Mouse (Mus musculus) right cerebral cortex, adult 18-20 months (tissue): ENCODE data around the gene Smarcc1.

Source experiments
- DNase-seq: peaks from one replicate; pipeline ENCODE4 v3.0.0; 2022; ENCODE audit warnings: mixed read lengths

Smarcc1 gene

DNA sequence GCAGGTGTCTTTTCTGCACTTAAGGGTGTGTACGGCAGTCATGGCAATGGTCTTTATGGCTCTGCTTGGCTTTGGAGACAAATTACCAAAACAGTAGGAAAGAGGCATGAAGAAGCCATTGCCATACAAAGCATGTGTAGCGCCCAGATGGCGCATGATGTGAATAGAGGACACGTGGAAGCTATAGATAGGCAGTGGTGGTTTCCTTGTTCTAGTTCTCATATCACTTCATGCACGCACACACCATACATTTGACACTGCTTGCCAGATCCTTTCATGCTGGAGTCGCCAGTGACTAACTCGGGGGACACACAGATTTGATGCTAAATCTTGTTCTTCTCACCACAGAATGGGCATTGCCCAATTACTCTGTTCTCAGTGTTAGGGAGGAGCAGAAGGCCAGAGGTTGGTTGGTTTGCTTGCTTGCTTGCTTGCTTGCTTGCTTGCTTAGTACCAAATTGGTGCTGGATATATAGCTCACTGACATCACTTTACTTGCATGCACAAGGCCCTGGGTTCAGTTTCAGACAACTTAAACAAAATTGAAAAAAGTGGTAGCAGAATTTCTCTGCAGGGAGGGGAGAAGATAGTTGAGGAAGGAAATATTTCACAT, 125.8 kb downstream of the Smarcc1 start, which contains the start of gene Cspg5:
Cspg5 (plus strand) TSS at position 563 of the 613 bp plus-strand sequence.
- DNase-seq, result no peak

DNA sequence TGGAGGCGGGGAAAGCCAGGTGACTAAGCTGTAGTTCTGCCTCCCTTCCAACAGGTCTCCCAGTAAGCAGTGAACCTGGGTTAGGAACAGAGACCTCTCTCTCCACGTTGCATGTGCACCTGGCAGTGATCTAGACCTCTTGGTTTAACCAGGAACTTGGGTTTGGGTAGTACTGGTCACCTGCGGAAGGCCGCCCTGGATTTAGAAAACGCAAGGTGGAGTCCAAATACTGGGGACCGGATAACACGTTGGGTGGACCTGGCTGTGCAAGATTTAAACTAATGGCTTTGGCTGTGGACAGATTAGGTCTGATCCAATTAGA, 127.0 kb downstream of the Smarcc1 start:
- no peak for DNase-seq

DNA sequence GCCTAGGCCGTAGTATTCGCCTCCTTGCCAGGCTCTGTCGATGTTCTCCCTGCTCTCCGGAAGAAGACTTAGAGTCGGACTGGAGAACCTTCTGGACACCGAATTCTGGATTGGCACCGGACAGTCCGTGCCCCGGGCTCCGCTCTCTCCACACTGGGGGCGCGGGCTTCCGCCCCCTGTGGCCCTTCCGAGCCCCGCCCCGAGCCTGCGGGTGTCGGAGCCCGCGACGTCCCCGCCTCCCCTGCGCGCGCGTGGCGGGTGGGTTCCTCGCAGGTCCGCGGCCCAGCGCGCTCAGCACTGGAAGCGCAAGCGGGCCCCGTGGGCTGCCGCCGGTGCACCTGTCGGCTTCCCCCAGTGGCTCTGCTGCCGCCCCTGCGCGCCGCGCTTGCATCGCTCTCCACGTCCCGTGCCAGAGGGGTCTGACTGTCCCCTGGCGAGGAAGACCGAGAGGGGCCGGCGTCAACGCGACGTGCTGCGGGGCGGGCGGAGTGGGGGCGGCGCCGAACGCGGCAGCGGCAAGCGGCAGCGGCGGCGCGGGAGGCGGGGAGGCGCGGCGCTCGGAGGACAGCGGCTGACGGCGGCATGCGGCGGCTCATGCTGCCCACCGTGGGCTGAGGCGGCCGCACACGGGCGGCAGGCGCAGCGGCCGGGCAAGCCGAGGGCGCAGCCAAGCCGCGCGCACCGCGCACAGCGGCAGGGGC, 127.5 kb downstream of the Smarcc1 start:
- DNase-seq, result peak; percentile 83

DNA sequence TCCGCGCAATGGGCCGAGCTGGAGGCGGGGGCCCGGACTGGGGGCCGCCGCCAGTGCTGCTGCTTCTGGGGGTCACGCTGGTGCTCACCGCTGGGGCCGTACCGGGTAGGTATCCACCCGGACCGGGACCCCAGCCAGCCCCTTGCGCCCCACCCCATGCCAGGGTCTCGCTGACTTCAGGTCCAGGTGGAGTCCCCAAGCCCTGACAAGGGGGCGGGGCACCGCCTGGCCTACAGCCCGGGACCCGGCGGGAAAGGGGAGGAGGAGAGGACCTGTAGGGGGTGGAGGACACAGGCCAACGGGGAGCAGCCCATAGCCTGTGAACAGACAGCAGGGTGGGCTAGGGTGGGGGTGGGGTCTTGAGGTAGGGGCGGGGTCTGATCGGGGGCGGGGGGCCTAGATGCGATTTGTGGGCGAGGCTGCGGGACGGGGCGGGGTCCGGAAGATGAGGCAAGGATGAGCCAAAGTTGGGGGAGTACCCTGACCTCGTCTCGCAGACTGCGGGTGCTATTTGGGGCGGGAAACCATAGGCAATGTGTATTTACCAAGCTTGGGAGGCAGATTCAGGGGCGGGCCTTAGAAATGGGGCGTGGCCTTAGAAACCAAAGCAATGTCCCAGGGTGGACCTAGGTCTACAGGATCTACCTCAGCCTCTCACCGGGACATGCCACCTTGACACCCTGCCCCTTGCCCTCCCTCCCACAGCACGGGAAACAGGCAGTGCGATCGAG, 128.2 kb downstream of the Smarcc1 start:
- DNase-seq, result peak; percentile 58

DNA sequence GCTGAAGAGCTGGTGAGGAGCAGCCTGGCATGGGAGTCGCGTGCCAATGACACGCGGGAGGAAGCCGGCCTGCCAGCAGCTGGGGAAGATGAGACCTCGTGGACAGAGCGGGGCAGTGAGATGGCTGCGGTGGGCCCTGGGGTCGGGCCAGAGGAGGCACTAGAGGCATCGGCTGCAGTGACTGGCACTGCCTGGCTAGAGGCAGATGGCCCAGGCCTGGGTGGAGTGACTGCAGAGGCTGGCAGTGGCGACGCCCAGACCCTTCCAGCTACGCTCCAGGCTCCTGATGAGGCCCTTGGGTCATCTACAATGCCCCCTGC, 128.8 kb downstream of the Smarcc1 start:
- no peak for DNase-seq

DNA sequence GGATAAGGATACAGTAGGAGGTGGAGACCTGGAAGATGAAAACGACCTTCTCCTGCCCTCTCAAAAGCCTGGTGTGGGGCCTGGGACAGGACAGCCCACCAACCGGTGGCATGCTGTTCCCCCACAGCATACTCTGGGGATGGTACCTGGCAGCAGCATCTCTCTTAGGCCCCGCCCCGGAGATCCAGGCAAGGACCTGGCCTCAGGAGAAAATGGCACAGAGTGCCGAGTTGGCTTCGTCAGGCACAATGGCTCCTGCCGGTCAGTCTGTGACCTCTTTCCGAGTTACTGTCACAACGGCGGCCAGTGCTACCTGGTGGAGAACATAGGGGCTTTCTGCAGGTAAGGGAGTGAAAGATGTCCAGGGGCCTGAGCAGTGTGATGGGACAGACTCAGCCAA, 129.5 kb downstream of the Smarcc1 start:
- no peak for DNase-seq

DNA sequence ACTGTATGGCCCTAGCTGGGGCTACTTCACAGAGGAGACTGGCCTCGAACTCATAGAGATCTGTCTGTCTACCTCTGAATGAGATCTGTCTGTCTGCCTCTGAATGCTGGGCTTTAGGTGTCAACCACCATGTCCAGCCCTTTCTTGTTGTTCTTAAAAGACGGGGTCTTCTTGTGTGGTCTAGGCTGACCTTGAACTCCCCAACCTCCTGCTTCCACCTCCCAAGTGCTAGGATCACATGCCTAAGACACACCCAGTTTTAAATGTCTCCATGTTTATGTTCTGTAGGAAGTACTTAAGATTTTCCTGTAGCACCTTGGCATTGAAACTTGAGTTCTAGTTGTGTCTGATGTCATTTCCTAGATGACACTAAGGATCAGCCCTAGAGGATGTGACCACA, 131.4 kb downstream of the Smarcc1 start:
- DNase-seq, result no peak

DNA sequence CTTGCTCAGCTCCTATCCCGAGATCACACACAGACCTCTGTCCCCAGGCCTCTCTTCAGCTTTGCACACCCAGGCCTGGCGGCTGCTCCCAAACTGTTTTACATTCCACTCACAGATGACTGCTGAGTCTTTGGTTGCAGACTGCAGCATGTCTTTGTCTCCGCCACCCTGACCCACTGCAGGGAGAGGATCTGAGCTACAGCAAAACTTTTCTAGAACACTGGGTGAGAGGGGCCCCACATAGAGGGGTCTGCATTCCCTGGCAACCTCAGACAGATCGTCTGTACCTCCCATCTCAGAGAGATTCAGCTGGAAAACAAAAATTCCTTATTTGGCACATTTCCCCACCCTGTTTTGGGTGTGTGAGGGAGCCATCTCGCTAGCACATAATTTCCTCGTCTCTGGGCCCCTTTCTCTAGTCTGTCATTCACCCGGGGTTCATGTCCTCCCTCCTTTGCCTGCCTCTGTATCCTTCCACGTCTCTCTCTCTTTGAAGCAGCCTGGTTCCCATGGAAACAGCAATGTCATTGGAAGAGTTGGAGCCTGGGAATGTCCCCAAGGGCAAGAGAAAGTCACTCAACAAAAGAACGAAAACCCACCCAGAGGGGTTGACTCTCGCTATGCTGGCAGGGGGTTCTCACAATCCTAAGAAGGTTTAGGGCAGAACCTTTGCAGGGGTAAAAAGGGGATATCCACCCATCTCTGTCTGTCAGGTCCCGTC, 132.5 kb downstream of the Smarcc1 start:
- peak; percentile 64 for DNase-seq

DNA sequence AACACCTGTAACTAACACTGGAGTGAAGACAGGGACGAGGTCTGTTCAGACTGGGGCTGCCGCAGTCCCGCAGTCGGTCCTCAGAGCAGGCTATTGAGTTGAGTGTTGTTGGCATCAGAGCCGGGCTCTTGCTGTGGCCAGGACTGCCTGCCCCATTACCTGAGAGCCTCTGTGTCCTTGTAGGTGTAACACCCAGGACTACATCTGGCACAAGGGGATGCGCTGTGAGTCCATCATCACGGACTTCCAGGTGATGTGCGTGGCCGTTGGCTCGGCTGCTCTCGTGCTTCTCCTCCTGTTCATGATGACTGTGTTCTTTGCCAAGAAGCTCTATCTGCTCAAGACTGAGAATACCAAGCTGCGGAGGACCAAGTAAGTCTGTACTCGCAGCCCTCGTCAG, 133.3 kb downstream of the Smarcc1 start:
- DNase-seq, result no peak

DNA sequence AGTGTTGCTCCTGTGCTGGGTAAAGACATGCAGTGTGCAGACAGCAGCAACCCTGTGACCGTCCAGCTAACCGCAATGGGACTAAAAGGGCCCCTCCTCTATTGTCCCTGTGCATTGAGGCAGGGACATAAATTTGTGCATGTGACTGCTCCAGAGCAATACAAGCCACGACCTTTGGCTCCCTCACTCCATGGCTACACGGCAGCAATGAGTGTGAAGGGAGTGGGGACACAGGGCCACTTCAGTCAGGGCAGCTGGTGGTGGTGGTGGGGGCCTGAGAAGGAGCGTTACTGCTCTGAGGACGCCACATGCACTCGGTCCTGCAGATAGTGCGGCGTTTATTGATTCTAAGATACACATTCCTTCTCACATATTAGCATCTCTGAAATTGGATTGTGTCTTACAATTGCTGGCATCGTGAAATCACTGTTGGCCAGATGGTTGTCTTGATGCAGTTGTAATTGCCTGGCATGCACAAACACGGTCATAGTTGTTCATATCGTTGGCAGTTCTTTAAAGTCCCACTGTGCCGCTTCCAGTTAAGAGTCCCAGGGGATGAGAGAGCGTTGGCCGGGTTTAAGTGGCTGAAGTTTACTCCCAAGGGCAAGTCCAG, 138.0 kb downstream of the Smarcc1 start:
- DNase-seq, result no peak

DNA sequence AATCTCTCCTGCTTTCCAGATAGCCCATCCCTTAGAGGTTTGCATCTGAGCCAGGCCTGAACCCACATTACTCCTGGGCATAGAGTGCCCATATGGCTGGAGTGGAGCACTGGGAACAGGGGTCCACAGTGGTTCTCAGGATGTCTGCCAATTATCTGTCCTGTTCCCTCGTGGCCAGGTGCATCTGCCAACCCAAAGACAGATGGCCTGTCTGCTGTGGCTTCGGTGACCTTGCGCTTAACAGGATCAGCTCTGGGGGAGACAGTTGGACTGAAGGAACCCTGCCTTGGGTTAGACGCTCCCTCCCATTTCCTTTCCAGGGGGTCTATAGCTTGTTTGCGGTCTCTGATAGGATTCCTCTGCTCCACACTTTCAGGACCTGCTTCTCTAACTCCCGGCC, 141.1 kb downstream of the Smarcc1 start:
- DNase-seq, result no peak

DNA sequence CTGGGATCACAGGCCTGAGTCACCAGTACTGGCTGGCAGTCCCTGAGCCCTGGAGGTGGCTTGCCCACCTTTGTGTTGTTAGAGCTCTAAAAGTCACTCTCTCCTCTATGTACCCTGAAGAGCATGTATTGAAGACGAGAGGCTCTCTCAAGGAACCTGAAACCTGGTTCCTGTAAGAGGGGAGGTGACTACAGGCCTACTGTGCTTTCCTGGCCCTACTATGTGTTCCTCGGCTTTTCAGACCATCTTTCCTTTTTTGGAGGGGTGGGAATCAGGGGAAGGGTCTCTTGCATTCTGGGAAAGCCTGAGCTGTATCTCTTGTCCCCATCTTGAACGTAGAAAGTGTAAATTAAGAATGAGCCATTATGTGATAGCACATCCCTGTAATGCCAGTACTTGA, 141.6 kb downstream of the Smarcc1 start:
- DNase-seq, result no peak

DNA sequence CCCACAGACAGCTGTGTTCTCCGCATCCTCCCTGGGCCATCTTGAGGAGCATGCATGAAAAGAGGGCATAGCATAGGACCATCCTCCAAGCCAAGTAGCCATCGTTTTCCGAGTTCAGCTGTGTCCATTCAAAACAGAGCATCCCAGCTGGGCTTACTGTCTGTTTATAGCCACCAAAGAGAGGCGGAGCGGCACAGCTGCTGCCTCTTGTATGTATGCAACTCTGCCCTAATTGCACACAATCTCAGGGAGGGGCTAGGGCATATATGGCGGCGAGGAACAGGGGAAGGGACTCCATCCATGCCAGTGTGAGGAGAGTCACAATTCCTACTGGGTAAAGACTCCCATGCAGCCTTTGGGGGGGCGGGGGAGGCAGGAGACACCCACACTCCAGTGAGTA, 145.7 kb downstream of the Smarcc1 start:
- DNase-seq, result no peak

DNA sequence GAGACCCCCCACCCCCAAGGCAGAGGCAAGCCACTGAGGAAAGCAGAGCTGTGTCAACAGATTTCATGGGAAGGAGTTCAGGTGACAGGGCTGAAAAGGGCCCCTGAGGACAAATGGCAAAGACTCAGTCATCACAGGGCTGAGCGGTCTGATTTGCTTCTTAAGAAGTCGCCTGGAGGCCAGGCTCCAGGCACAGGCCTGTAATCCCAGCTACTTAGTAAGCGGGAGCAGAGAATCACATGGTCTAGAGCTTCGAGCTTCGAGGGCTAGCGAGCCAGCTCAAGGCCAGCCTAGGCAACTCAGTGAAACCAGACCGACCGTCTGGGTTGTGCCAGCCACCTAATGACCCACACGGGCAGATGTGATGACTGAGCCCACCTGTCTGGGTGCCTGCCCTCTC, 147.5 kb downstream of the Smarcc1 start:
- no peak for DNase-seq

DNA sequence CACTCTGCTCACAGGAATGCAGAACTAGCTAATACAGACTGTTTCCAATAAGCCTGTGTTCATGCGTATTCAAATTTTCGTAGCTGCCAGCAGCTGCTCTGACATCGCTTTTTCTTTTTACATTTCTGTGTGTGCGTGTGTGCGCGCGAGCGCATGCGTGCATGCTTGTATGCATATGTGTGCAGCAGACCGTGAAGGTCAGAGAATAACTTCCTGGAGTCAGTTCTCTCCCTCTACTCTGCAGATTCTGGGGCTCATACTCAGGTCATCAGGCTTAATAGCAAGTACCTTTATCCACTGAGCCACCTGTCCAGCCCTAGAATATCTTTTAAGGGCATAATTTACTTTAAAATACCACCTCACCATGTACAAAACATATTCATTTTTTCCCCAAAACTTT, 150.9 kb downstream of the Smarcc1 start:
- no peak for DNase-seq

DNA sequence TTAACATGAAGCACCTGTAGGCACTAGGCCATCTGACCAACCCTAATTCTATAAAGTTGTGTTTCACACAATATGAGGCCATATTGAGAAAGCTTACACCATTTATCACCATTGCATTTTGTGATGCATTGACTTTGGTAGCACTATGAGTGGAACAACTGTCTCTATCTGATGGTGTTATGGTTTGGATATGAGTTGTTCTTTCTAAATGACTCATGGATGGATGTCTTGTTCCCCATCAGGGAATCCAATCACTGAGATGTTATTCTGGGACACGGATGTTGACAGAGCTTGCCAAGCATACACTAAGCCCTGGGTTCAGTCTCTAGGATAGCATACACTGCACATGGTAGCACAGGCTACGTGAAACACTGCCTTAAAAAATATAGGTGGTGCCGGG, 154.8 kb downstream of the Smarcc1 start:
- DNase-seq, result no peak

DNA sequence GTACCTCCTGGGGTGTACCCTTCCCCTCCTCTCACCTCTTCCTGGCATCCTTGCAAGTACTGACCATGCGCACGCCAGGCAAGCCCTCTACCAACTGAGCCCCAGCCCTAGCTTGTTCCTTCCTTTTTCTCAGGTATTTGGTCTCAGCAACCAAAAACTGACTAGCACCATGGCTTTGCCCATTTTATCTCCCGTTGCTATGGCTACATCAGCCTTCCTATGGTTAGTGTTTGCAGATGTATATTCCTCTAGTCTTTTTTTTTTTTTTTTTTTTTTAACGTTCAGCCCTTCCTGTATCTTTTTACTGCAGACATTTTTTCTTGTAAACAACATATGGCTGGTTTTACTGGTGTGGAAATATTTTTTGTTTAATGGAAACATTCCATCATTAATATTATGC, 156.0 kb downstream of the Smarcc1 start:
- DNase-seq, result no peak

DNA sequence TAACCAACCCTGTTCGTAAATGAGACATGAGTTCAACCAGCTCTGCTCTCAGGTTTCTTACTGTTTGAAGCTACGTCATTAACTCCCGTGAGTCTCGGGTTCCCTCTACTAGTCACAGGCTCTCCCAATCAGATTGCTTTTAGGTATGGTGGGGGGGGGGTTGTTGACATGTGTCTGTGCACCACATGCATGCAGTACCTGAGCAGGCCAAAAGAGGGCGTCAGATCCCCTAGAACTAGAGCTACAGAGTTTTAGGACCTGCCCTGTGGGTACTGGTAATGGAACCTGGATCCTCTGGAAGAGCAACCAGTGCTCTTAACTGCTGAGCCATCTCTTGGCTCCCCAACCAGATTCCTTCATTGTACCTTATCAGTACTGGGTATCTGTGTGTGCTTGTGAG, 158.4 kb downstream of the Smarcc1 start:
- DNase-seq, result no peak

DNA sequence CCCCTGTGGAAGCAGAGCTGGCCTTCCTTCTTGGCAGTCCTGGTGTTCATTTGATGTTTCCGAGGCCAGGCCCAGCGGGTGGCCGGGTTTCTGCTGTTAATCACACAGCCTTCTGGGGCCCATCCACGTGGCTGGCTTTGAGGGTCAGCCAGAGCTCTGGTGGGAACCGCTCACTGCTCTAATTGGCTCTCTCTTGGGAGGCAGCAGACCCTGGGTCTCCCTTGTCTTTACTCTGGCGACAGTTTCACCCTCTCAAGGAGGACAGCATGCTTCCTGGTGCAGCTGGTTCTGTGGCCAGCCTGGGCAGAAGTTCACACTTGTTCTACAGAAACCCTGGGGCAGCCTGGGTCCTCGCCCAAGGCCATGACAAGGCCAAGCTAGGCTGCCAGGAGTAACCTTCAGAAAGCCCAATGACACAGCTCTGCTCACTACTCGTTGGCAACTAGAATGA, 159.9 kb downstream of the Smarcc1 start:
- DNase-seq, result peak; percentile 70

DNA sequence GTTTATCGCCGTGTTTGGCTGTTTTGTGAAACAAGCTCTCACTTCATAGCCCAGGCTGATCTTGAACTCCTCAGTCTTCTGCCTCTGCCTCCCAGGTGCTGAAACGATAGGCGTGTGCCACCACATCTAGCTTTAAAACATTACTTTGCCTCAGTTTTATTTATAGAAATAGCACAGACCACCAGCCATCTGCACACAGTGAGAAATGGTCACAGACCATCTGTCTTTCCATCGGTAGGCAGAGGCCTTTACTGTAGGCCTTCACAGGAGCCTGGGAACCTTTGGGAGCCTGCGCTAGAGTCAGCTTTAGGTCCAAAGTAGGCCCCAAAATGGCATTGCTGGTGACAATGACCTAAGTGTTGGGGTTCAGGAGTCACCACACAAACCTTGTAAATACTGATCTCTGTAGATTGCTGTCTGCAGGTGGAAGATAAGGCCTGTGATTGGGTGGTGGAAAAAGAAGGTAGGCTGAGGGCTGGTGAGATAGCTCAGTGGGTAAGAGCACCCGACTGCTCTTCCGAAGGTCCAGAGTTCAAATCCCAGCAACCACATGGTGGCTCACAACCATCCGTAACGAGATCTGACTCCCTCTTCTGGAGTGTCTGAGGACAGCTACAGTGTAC, 166.7 kb downstream of the Smarcc1 start:
- no peak for DNase-seq

DNA sequence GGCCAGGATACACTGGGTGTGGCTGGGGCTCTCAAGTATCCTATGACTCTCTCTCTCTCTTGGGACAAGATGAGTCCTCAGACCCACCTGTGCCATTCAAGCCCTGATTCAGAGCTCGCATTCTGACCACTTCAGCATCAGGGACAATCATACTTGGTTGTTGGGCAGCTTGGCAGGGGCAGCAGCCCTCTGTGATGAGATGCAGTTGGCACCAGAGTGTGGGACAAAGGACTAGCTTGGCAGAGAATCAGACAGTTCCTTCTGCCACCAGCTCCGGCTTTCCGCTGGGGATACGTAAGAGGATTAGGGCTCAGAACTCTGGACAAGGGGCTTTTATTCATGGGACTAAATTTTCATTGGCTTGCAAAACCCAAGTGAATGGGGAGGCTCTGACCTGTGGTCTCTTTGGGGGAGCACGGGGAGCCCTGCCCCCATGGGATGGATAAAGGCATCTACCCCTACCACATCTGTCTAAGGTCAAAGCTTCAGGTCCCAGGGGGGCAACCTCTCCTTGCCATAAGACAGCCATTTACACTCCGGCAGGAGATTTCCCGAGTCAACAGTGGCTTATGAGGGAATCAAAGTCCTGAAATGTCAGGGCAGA, 169.9 kb downstream of the Smarcc1 start:
- peak; percentile 64 for DNase-seq
